Mouse (Mus musculus): ENCODE measurements around the gene Ffar4. TPM values are rescaled to one million over a fixed set of nuclear protein-coding genes. Genes with fewer than 3 reads are reported as not detected.

Ffar4 gene
- polyA plus RNA-seq, 1 experiment from 2014 or later: 1.4 TPM

DNA sequence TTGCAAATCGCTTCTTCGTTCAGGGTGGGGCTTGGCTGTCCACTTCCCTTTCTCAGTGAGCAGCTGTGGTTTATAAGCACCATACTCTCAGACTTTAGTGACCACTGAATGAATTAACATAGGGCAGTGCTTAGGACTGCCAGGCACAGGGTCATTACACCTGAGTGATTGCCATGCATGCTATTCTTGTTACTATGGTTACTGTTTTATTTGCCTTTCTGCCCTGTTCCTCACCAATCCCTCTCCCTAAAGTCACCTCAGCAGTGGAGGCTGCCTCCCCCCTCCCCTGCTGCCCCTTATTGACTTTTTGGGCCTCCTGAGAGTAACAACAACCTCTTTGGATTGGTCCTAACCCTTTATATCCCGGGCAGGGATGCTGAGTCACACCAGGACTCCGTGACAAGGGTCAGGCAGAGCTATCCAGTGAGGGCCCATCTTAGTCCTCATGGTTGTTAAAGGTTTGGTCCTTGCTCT lies 5.3 kb upstream of the Ffar4 start:
- no peaks in the 10 kb centered on the region for H3K9me3 ChIP-seq (ENCODE audit: low read length)
- no peak overlapping the region for H3K27ac ChIP-seq (ENCODE audit: low read length)
- peaks cover 14% of the 10 kb centered on the region for H3K27me3 ChIP-seq (ENCODE audit: insufficient read depth, low read length)
- H3K4me1 ChIP-seq (ENCODE audit: insufficient read depth, low read length): peaks cover 18% of the 10 kb centered on the region
- no peak overlapping the region for H3K4me2 ChIP-seq (replicated peaks; ENCODE audit: low read depth, low read length)
- peak; percentile 84 for ATAC-seq (ENCODE audit: low FRiP score, low TSS enrichment)
- no peak overlapping the region for H3K4me3 ChIP-seq (ENCODE audit: low read length)
- no peak overlapping the region for H3K9ac ChIP-seq (replicated peaks; ENCODE audit: low read length)
- H3K36me3 ChIP-seq (ENCODE audit: insufficient read depth, low read length): no peaks in the 10 kb centered on the region
- WGBS: 24% methylated on average over 4 of the region's 4 CpGs

DNA sequence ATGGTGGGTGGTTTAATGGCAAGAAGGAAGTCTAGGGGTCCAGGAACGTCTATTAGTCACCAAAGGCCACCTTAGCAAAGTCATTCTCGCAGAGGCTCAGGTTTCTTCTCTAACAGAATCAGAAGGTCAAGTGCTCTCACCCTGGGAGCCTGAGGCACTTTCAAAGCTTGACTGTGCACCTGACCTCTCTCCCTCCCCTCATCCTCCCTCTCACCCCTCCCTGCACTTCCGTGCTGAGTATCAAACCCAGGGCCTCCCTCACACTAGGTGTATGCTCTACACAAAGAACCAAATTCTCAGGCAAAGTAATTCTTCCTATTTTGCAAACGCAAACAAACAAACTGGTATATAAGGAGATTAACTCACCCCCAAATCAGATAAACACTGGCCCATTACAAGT lies 640 bp upstream of the Ffar4 start:
- 5% methylated on average over 4 of the region's 4 CpGs for WGBS
- H3K4me2 ChIP-seq (replicated peaks; ENCODE audit: low read depth, low read length): peak overlapping the region; percentile 58; the same call in 1 of the 2 replicates
- H3K27me3 ChIP-seq (ENCODE audit: insufficient read depth, low read length): peaks cover 45% of the 10 kb centered on the region
- peaks cover 33% of the 10 kb centered on the region for H3K4me1 ChIP-seq (ENCODE audit: insufficient read depth, low read length)
- no peaks in the 10 kb centered on the region for H3K9me3 ChIP-seq (ENCODE audit: low read length)
- no peak overlapping the region for H3K4me3 ChIP-seq (ENCODE audit: low read length)
- peak; percentile 58 for ATAC-seq (ENCODE audit: low FRiP score, low TSS enrichment)
- H3K27ac ChIP-seq (ENCODE audit: low read length): no peak overlapping the region
- H3K9ac ChIP-seq (replicated peaks; ENCODE audit: low read length): no peak overlapping the region
- H3K36me3 ChIP-seq (ENCODE audit: insufficient read depth, low read length): no peaks in the 10 kb centered on the region

DNA sequence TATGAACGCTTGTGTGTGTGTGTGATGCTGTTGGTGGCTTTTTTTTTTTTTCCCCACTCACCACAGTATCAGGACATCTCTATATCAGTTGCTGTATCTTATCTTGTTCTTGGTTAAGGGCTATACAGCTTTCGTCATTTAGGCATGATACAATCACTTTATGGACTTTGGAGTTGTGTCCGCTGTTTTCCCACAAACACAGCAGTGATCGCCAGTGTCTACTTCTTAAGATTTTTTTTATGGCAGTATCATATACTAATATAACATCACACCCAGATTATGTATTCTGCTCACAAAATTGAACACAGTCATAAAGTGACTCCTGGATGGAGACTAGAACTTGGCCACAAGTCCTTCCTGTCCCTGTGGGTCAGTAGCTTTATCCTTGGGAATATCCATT lies 11.0 kb downstream of the Ffar4 start:
- no peaks in the 10 kb centered on the region for H3K4me1 ChIP-seq (ENCODE audit: insufficient read depth, low read length)
- H3K27ac ChIP-seq (ENCODE audit: low read length): no peak overlapping the region
- no peaks in the 10 kb centered on the region for H3K36me3 ChIP-seq (ENCODE audit: insufficient read depth, low read length)
- no peaks in the 10 kb centered on the region for H3K9me3 ChIP-seq (ENCODE audit: low read length)
- no peak overlapping the region for H3K4me2 ChIP-seq (replicated peaks; ENCODE audit: low read depth, low read length)
- ATAC-seq (ENCODE audit: low FRiP score, low TSS enrichment): no peak
- WGBS: 93% methylated on average over 4 of the region's 4 CpGs
- H3K27me3 ChIP-seq (ENCODE audit: insufficient read depth, low read length): no peaks in the 10 kb centered on the region
- no peak overlapping the region for H3K9ac ChIP-seq (replicated peaks; ENCODE audit: low read length)
- H3K4me3 ChIP-seq (ENCODE audit: low read length): no peak overlapping the region

DNA sequence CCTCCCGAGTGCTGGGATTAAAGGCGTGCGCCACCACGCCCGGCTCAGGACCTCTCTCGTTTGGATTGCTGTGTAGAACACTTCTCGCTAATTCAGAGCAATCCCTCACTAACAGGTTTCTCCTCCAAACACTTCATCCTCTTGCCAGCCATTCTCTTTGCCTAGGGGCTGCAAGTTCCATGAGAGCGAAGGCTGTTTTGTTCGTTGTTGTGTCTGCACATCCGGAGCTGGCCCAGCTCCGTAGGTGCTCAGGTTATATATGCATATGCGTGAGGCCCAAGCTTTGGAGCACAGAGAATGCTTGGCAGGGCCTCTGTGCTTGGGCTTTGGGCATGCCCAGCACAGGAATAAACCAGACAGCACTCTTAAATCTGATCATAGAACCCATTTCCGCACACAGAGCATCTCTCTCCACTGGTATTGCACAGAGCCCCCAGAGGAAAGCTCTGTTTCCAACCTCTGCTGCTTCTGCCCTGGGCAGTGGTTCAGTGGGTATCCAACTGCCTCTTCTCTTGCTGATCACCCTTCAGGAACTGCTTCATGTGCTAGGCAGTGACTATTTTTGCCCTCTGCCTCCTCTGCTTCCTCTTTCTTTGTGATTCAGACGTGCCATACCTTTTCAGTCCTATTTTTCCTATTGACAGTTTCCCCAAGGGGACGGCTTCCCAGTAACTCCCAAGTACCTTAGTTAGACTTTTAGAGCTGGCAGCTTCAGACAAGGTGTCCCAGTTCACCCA lies 12.8 kb downstream of the Ffar4 start:
- no peaks in the 10 kb centered on the region for H3K9me3 ChIP-seq (ENCODE audit: low read length)
- no peaks in the 10 kb centered on the region for H3K4me1 ChIP-seq (ENCODE audit: insufficient read depth, low read length)
- ATAC-seq (ENCODE audit: low FRiP score, low TSS enrichment): no peak
- WGBS: 89% methylated on average over 15 of the region's 15 CpGs
- no peak overlapping the region for H3K27ac ChIP-seq (ENCODE audit: low read length)
- no peaks in the 10 kb centered on the region for H3K27me3 ChIP-seq (ENCODE audit: insufficient read depth, low read length)
- H3K4me2 ChIP-seq (replicated peaks; ENCODE audit: low read depth, low read length): no peak overlapping the region
- H3K36me3 ChIP-seq (ENCODE audit: insufficient read depth, low read length): no peaks in the 10 kb centered on the region
- no peak overlapping the region for H3K4me3 ChIP-seq (ENCODE audit: low read length)
- no peak overlapping the region for H3K9ac ChIP-seq (replicated peaks; ENCODE audit: low read length)

DNA sequence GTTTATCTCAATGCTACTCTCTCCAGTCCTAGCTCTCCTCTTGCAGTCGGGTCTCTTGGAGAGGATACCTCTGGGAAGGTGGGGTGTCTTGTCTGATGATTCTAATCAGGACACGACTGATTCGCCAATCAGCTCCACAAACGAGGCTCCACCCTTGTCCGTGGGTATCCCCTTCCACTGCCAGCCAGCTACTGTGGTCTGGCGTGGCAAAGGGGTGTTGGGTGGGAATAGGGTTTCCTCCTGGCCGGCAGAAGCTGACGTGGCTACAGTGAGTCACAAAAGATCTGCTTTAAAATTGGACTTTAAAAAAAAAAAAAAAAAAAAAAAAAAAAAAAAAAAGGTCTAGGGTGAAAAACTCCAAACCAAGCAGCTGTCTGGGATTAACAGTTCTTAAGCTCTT lies 14.2 kb downstream of the Ffar4 start:
- no peaks in the 10 kb centered on the region for H3K9me3 ChIP-seq (ENCODE audit: low read length)
- no peak overlapping the region for H3K9ac ChIP-seq (replicated peaks; ENCODE audit: low read length)
- 87% methylated on average over 8 of the region's 8 CpGs for WGBS
- no peak for ATAC-seq (ENCODE audit: low FRiP score, low TSS enrichment)
- H3K4me3 ChIP-seq (ENCODE audit: low read length): no peak overlapping the region
- H3K27me3 ChIP-seq (ENCODE audit: insufficient read depth, low read length): no peaks in the 10 kb centered on the region
- H3K27ac ChIP-seq (ENCODE audit: low read length): no peak overlapping the region
- H3K4me2 ChIP-seq (replicated peaks; ENCODE audit: low read depth, low read length): no peak overlapping the region
- H3K4me1 ChIP-seq (ENCODE audit: insufficient read depth, low read length): no peaks in the 10 kb centered on the region
- no peaks in the 10 kb centered on the region for H3K36me3 ChIP-seq (ENCODE audit: insufficient read depth, low read length)

DNA sequence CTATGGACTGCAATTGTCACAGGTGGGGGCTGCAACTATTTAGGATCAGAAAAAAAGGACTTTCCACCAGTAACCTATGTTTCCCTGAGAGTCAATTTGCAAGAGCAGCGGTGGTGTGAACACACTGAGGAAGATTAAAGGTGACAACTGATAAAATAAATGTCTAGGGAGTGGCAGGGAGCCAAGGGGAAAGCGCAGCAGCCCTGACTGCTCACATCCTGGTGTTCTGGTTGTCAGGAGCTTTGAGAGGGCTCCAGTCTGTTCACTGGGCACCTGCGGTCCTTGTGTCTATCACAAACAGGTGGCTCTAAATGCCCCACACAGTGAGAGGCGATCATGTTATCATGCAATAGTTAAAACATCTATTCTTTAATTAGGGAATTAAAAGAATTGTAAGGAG lies 15.7 kb downstream of the Ffar4 start:
- Histone ChIP-seq H3K27me3 (ENCODE audit: insufficient read depth, low read length) (no peaks in the 10 kb centered on the region), H3K9me3 (ENCODE audit: low read length) (no peaks in the 10 kb centered on the region), H3K36me3 (ENCODE audit: insufficient read depth, low read length) (no peaks in the 10 kb centered on the region), H3K27ac (ENCODE audit: low read length) (no peak overlapping the region), H3K4me3 (ENCODE audit: low read length) (no peak overlapping the region), H3K4me1 (ENCODE audit: insufficient read depth, low read length) (no peaks in the 10 kb centered on the region), H3K4me2 (replicated peaks; ENCODE audit: low read depth, low read length) (no peak overlapping the region), H3K9ac (replicated peaks; ENCODE audit: low read length) (no peak overlapping the region)
- ATAC-seq (ENCODE audit: low FRiP score, low TSS enrichment): no peak
- 48% methylated on average over 4 of the region's 4 CpGs for WGBS

DNA sequence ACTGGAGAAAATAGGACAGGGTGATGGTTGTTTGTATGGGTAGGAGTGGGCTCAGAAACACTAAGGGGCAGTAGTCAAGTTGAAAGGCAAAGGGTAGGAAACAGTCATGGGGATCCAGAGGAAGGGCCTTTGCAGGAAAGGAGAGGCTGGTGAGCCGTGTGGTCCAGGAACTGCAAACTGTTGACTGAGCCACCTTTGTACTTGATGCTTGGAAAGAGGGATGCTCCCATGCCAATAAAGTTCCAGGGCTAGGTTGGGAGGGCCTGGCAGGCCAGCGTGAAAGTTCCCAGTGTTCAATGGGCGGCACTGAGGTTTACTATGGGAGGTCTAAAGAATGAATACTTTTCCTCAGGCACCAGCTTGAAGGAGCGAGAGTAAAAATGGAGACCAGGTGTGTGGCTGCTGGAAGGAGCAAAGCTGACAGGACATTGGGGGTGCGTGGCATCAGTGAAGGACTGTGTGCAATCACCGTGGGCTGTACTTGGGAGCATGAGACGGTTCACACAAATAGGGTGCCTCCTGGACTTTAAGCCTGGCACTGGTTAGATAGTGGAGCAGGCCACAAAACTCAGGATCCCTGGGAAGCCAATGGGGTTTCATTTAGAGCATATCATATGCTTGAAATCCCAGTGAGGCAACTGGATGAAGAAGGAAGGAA lies 18.1 kb downstream of the Ffar4 start:
- ATAC-seq (ENCODE audit: low FRiP score, low TSS enrichment): no peak
- no peaks in the 10 kb centered on the region for H3K36me3 ChIP-seq (ENCODE audit: insufficient read depth, low read length)
- no peaks in the 10 kb centered on the region for H3K27me3 ChIP-seq (ENCODE audit: insufficient read depth, low read length)
- H3K27ac ChIP-seq (ENCODE audit: low read length): no peak overlapping the region
- no peak overlapping the region for H3K9ac ChIP-seq (replicated peaks; ENCODE audit: low read length)
- H3K9me3 ChIP-seq (ENCODE audit: low read length): no peaks in the 10 kb centered on the region
- no peaks in the 10 kb centered on the region for H3K4me1 ChIP-seq (ENCODE audit: insufficient read depth, low read length)
- WGBS: 92% methylated on average over 7 of the region's 7 CpGs
- H3K4me3 ChIP-seq (ENCODE audit: low read length): no peak overlapping the region
- no peak overlapping the region for H3K4me2 ChIP-seq (replicated peaks; ENCODE audit: low read depth, low read length)

DNA sequence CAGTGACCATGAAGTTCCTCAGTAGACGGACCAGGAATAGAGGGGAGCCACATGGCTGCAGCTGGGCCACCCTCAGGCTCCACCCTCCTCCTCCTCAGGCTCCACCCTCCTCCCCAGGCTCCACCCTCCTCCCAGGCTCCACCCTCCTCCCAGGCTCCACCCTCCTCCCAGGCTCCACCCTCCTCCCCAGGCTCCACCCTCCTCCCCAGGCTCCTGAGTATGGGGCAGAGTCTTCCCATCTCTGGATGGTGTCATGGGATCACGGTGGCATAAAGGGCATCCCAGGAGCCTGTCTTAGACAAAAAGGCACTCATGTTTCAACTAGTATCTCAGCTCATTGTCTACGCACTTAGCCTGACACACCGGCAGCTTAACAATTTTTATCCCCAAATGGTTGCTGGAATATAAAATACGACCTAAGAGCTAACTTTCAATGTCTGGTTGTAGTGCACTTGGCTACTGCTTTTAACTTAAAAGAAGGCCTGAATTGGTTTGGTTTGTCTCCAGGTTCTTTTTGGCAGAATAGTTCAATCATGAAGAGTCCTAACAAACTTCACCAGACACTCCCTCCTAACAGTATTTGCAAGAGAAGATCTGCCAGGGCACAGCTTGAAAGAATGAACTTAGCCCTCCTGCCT lies 23.4 kb downstream of the Ffar4 start:
- no peak overlapping the region for H3K4me3 ChIP-seq (ENCODE audit: low read length)
- 81% methylated on average over 5 of the region's 5 CpGs for WGBS
- peaks cover 29% of the 10 kb centered on the region for H3K27me3 ChIP-seq (ENCODE audit: insufficient read depth, low read length)
- no peaks in the 10 kb centered on the region for H3K36me3 ChIP-seq (ENCODE audit: insufficient read depth, low read length)
- H3K9me3 ChIP-seq (ENCODE audit: low read length): no peaks in the 10 kb centered on the region
- no peak for ATAC-seq (ENCODE audit: low FRiP score, low TSS enrichment)
- H3K4me1 ChIP-seq (ENCODE audit: insufficient read depth, low read length): peaks cover 9% of the 10 kb centered on the region; the same call in 1 of the 2 replicates
- no peak overlapping the region for H3K9ac ChIP-seq (replicated peaks; ENCODE audit: low read length)
- no peak overlapping the region for H3K4me2 ChIP-seq (replicated peaks; ENCODE audit: low read depth, low read length)
- H3K27ac ChIP-seq (ENCODE audit: low read length): no peak overlapping the region

DNA sequence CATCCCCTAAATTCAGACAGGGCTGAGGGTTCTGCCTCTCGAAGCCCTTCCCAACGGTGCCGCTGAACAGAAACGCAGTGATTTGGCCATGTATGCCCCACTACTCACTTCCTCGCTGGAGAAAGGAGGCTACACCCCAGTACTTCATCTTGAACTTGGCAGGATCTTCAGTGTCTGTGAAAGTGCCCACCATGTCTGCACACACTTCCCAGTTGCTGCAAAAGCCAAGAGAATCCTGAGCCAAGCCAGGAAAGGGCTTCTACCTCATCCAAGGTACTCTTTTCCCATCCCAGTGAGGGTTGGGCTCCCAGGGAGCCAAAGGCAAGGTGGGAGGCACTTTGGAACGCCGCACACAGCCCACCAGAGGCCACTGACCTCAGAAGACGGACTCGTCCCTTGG lies 27.1 kb downstream of the Ffar4 start:
- H3K27me3 ChIP-seq (ENCODE audit: insufficient read depth, low read length): peaks cover 34% of the 10 kb centered on the region
- H3K4me1 ChIP-seq (ENCODE audit: insufficient read depth, low read length): peaks cover 11% of the 10 kb centered on the region; the same call in 1 of the 2 replicates
- H3K36me3 ChIP-seq (ENCODE audit: insufficient read depth, low read length): no peaks in the 10 kb centered on the region
- WGBS: 30% methylated on average over 9 of the region's 9 CpGs
- no peak overlapping the region for H3K27ac ChIP-seq (ENCODE audit: low read length)
- peak overlapping the region; percentile 98 for H3K4me2 ChIP-seq (replicated peaks; ENCODE audit: low read depth, low read length)
- H3K4me3 ChIP-seq (ENCODE audit: low read length): peak overlapping the region; percentile 58
- no peaks in the 10 kb centered on the region for H3K9me3 ChIP-seq (ENCODE audit: low read length)
- peak; percentile 19; the same call in 1 of the 2 replicates for ATAC-seq (ENCODE audit: low FRiP score, low TSS enrichment)
- no peak overlapping the region for H3K9ac ChIP-seq (replicated peaks; ENCODE audit: low read length)

All from kidney, embryonic 16.5 days (tissue).